Comparison of ENCODE assay signal across 8 mouse cellular contexts in the genomic region with DNA sequence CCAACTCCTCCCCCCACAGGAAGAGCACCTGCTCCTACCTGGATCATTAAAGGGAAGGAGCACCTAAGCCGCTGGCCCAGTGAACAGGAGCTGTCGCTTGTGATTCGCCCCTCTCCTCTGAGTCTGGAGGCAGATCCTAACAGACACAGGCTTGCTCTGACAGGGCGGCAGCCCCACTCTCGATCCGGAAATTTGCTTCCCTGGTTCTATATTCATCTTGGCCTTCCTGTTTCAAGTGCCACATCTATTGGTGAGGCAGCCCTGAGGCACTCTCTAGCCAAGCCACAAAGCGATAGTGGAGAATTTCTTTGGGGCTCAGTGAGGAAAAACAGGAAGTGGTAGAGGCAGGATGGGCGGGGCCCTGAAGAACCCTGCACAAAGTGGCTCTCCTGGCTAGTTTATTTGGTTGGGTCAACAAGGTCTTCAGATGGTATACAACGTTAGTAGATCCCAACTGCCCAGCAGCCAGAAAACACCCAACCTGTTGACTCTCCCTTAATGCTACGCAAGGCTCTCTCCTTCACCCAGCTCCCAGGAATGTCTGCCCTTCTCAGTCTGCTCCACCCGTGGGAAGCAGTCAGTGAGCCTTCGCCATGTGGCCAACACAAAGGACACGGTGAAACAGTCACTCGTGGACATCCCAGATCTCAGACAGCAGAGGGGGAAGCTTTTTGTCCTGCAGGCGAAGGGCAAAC. TPM values are rescaled to one million over a fixed set of nuclear protein-coding genes. Genes with fewer than 3 reads are reported as not detected.
DNase-seq lines count a peak whose midpoint lies in the region; ATAC-seq and TF ChIP-seq lines count a peak whose summit lies in the region.

Gene Madd (minus strand): TSS at position 127 of the 695 bp plus-strand sequence.

- 67% methylated on average over 15 of the region's 15 CpGs for WGBS in forebrain, postnatal 0 days
- 56% methylated on average over 15 of the region's 15 CpGs for WGBS in intestine, embryonic 16.5 days
- 66% methylated on average over 15 of the region's 15 CpGs for WGBS in limb, embryonic 12.5 days
- 71% methylated on average over 15 of the region's 15 CpGs for WGBS in midbrain, embryonic 13.5 days

- TF ChIP-seq RAD21 in CH12.LX (IDR thresholded peaks at IDR 0.05; ENCODE audit: low read depth, low read length) = no peak

- in situ Hi-C loops in CH12.LX (cut with MboI; ENCODE audit: low pct_ligation_motif_present, low pct_unique_long_range_greater_than_20kb, low sequenced_read_pairs) = no loop called here

- H3K79me2 ChIP-seq in CH12.LX (replicated peaks; ENCODE audit: control insufficient read depth, extremely low read depth, insufficient read depth, poor library complexity, severe bottlenecking) = peaks cover 8% of the 10 kb centered on the region

- TF ChIP-seq EP300 in CH12.LX (IDR thresholded peaks at IDR 0.05; ENCODE audit: low read length) = no peak

- DNase-seq in CH12.LX (ENCODE audit: extremely low read depth) = peak; percentile 72
- no peak for DNase-seq in adrenal gland, postnatal 10 days
- no peak for DNase-seq in forebrain, postnatal 0 days
- DNase-seq in thymus, postnatal 0 days (ENCODE audit: low spot score) = peak; percentile 75
- no peak for DNase-seq in cerebellum, postnatal 25 days

- no peaks in the 10 kb centered on the region for H3K27me3 ChIP-seq in CH12.LX (replicated peaks)
- H3K27me3 ChIP-seq in forebrain, postnatal 0 days (ENCODE audit: insufficient read depth, low read length) = no peaks in the 10 kb centered on the region
- no peaks in the 10 kb centered on the region for H3K27me3 ChIP-seq in intestine, embryonic 16.5 days (replicated peaks; ENCODE audit: control insufficient read depth, insufficient read depth, low read length)
- peaks cover 9% of the 10 kb centered on the region; the same call in 1 of the 2 replicates for H3K27me3 ChIP-seq in limb, embryonic 12.5 days
- no peaks in the 10 kb centered on the region for H3K27me3 ChIP-seq in midbrain, embryonic 13.5 days

- TF ChIP-seq POLR2A in CH12.LX (IDR thresholded peaks at IDR 0.05; ENCODE audit: low read depth, low read length) = 0 out of 2 replicates have a peak, but pooled peaks have one; percentile 29

- H3K27ac ChIP-seq in CH12.LX (ENCODE audit: insufficient read depth, low read depth) = peak within 1 kb of the TSS; percentile 69
- peak within 1 kb of the TSS; percentile 92 for H3K27ac ChIP-seq in forebrain, postnatal 0 days (ENCODE audit: low read depth, low read length)
- H3K27ac ChIP-seq in intestine, embryonic 16.5 days (ENCODE audit: low read length) = peak within 1 kb of the TSS; percentile 64
- H3K27ac ChIP-seq in limb, embryonic 12.5 days = peak within 1 kb of the TSS; percentile 83
- H3K27ac ChIP-seq in midbrain, embryonic 13.5 days = peak within 1 kb of the TSS; percentile 96

- peak within 1 kb of the TSS; percentile 85 for H3K4me2 ChIP-seq in CH12.LX (ENCODE audit: insufficient read depth, low read depth, poor library complexity, severe bottlenecking)
- H3K4me2 ChIP-seq in forebrain, postnatal 0 days (ENCODE audit: low read depth) = peak within 1 kb of the TSS; percentile 88
- peak within 1 kb of the TSS; percentile 83 for H3K4me2 ChIP-seq in intestine, embryonic 16.5 days (ENCODE audit: low read depth, low read length)
- peak within 1 kb of the TSS; percentile 83 for H3K4me2 ChIP-seq in limb, embryonic 12.5 days
- peak within 1 kb of the TSS; percentile 66 for H3K4me2 ChIP-seq in midbrain, embryonic 13.5 days (replicated peaks)

- no peak for ATAC-seq in forebrain, postnatal 0 days
- peak; percentile 11; the same call in 1 of the 2 replicates for ATAC-seq in intestine, embryonic 16.5 days
- ATAC-seq in limb, embryonic 12.5 days (ENCODE audit: insufficient number of reproducible peaks, insufficient read depth, low FRiP score, low TSS enrichment, low read depth) = no peak
- ATAC-seq in midbrain, embryonic 13.5 days = peak; percentile 5; the same call in 1 of the 2 replicates

- H3K36me3 ChIP-seq in CH12.LX (replicated peaks in 1 of 2; ENCODE audit: control insufficient read depth in 1 of 2, insufficient read depth in 1 of 2, low read length in 1 of 2) = peaks cover 2 to 6% of the 10 kb centered on the region in 2 experiments
- 0 out of 2 replicates have a peak, but pooled peaks cover 4% of the 10 kb centered on the region for H3K36me3 ChIP-seq in forebrain, postnatal 0 days (ENCODE audit: insufficient read depth)
- no peaks in the 10 kb centered on the region for H3K36me3 ChIP-seq in intestine, embryonic 16.5 days (ENCODE audit: control insufficient read depth, insufficient read depth, low read length)
- H3K36me3 ChIP-seq in limb, embryonic 12.5 days = no peaks in the 10 kb centered on the region
- H3K36me3 ChIP-seq in midbrain, embryonic 13.5 days = peaks cover 3% of the 10 kb centered on the region; the same call in 1 of the 2 replicates

- dilution Hi-C loops in CH12.LX (cut with MboI; ENCODE audit: extremely low pct_ligation_motif_present, extremely low pct_unique_long_range_greater_than_20kb, low sequenced_read_pairs) = no loop called here

- H3K4me3 ChIP-seq in CH12.LX (replicated peaks in 1 of 3; ENCODE audit: low read depth in 2 of 3, low read length in 2 of 3, poor library complexity in 1 of 3) = peak within 1 kb of the TSS; percentile 77 to 87 (median 83)
- peak within 1 kb of the TSS; percentile 91 for H3K4me3 ChIP-seq in forebrain, postnatal 0 days (ENCODE audit: low read depth, low read length)
- H3K4me3 ChIP-seq in intestine, embryonic 16.5 days (ENCODE audit: low read length) = peak within 1 kb of the TSS; percentile 93
- peak within 1 kb of the TSS; percentile 85 for H3K4me3 ChIP-seq in limb, embryonic 12.5 days (replicated peaks)
- H3K4me3 ChIP-seq in midbrain, embryonic 13.5 days (replicated peaks) = peak within 1 kb of the TSS; percentile 88

- H3K9me3 ChIP-seq in CH12.LX (replicated peaks; ENCODE audit: low read length) = no peaks in the 10 kb centered on the region
- no peaks in the 10 kb centered on the region for H3K9me3 ChIP-seq in forebrain, postnatal 0 days (ENCODE audit: low read length)
- no peaks in the 10 kb centered on the region for H3K9me3 ChIP-seq in intestine, embryonic 16.5 days (ENCODE audit: control insufficient read depth, low read length)
- H3K9me3 ChIP-seq in limb, embryonic 12.5 days = no peaks in the 10 kb centered on the region
- no peaks in the 10 kb centered on the region for H3K9me3 ChIP-seq in midbrain, embryonic 13.5 days

- peak within 1 kb of the TSS; percentile 77 for H3K9ac ChIP-seq in CH12.LX (ENCODE audit: insufficient read depth, low read depth)
- H3K9ac ChIP-seq in forebrain, postnatal 0 days = peak within 1 kb of the TSS; percentile 81
- peak within 1 kb of the TSS; percentile 78 for H3K9ac ChIP-seq in intestine, embryonic 16.5 days (ENCODE audit: low read depth, low read length)
- H3K9ac ChIP-seq in limb, embryonic 12.5 days (replicated peaks) = peak within 1 kb of the TSS; percentile 74
- H3K9ac ChIP-seq in midbrain, embryonic 13.5 days (replicated peaks) = peak within 1 kb of the TSS; percentile 89

- no peak for TF ChIP-seq CTCF in CH12.LX (conservative IDR thresholded peaks at IDR 0.05 in 1 of 2, IDR thresholded peaks at IDR 0.05 in 1 of 2; ENCODE audit: low read depth in 2 of 2, low read length in 2 of 2)
- TF ChIP-seq CTCF in forebrain, postnatal 0 days (IDR thresholded peaks at IDR 0.05; ENCODE audit: low read depth) = no peak

- H3K4me1 ChIP-seq in CH12.LX (ENCODE audit: control insufficient read depth in 1 of 2, insufficient read depth in 2 of 2) = peaks cover 18 to 34% of the 10 kb centered on the region in 2 experiments
- H3K4me1 ChIP-seq in forebrain, postnatal 0 days (ENCODE audit: insufficient read depth) = peaks cover 13% of the 10 kb centered on the region
- peaks cover 4% of the 10 kb centered on the region for H3K4me1 ChIP-seq in intestine, embryonic 16.5 days (ENCODE audit: control insufficient read depth, insufficient read depth, low read length)
- H3K4me1 ChIP-seq in limb, embryonic 12.5 days (replicated peaks) = peaks cover 14% of the 10 kb centered on the region
- peaks cover 29% of the 10 kb centered on the region for H3K4me1 ChIP-seq in midbrain, embryonic 13.5 days (replicated peaks)

TF ChIP-seq in CH12.LX, 34 proteins besides CTCF, POLR2A, EP300 and RAD21:
- 0 out of 2 replicates have a peak, but pooled peaks have one; percentile 16 for TF ChIP-seq MYC (IDR thresholded peaks at IDR 0.05; ENCODE audit: low read depth, low read length)
- TF ChIP-seq CHD2 (IDR thresholded peaks at IDR 0.05; ENCODE audit: low read length) = no peak
- TF ChIP-seq MXI1 (IDR thresholded peaks at IDR 0.05; ENCODE audit: low read depth, low read length) = peak; percentile 35; the same call in 1 of the 2 replicates
- TF ChIP-seq ELF1 (IDR thresholded peaks at IDR 0.05; ENCODE audit: low read depth, low read length) = peak; percentile 86
- TF ChIP-seq IRF4 (IDR thresholded peaks at IDR 0.05; ENCODE audit: low read depth, low read length) = peak; percentile 48
- TF ChIP-seq USF1 (IDR thresholded peaks at IDR 0.05; ENCODE audit: low read depth, low read length) = no peak

RNA-seq across cellular contexts. Expression of gene Madd, which starts in this region (rescaled TPM):
- 12.8 and 14.6 TPM in 2 replicates for total RNA-seq in CH12.LX (2012; rRNA removed)
- 4.7 and 4.8 TPM in 2 replicates for total RNA-seq in CH12.LX (2014; rRNA removed)
- 15.6 and 18.3 TPM in 2 replicates for polyA plus RNA-seq in CH12.LX (2012; ENCODE audit: insufficient read length, low read depth)
- total RNA-seq in adrenal gland, postnatal 10 days (2021) = 10 to 100 TPM; 17.0 to 22.5 TPM
- 48.9 and 50.0 TPM in 2 replicates for total RNA-seq in forebrain, postnatal 0 days (2014; rRNA removed)
- polyA plus RNA-seq in forebrain, postnatal 0 days (2015; fragmentation: Nextera tagmentation; extraction: Ambion mirVana) = 20.4 and 28.5 TPM in 2 replicates
- 8.5 and 8.9 TPM in 2 replicates for polyA plus RNA-seq in intestine, embryonic 16.5 days (2015; fragmentation: Nextera tagmentation; extraction: Ambion mirVana)
- polyA plus RNA-seq in limb, embryonic 12.5 days (2016; fragmentation: Nextera tagmentation; extraction: Ambion mirVana) = 13.3 and 16.2 TPM in 2 replicates
- 56.0 and 58.0 TPM in 2 replicates for polyA plus RNA-seq in midbrain, embryonic 13.5 days (2015; fragmentation: Nextera tagmentation; extraction: Ambion mirVana)
- polyA plus RNA-seq in thymus, postnatal 0 days (2015; fragmentation: Nextera tagmentation; extraction: Ambion mirVana) = 15.9 and 27.0 TPM in 2 replicates

Comparison
In these comparisons a context has a peak if more than half of its experiments do, and no peak if none do; other contexts are left out.
1. DNase-seq: peak in CH12.LX (single experiment) and thymus, postnatal 0 days (single experiment); none in adrenal gland, postnatal 10 days (single experiment), forebrain, postnatal 0 days (single experiment) and cerebellum, postnatal 25 days (0 of 2).
2. ATAC-seq: peak in intestine, embryonic 16.5 days (single experiment) and midbrain, embryonic 13.5 days (single experiment); none in forebrain, postnatal 0 days (single experiment) and limb, embryonic 12.5 days (single experiment).
3. Peak in every context shown above with its lines, with median percentiles within 50 percentile points of each other: H3K27ac ChIP-seq, H3K4me2 ChIP-seq, H3K4me3 ChIP-seq and H3K9ac ChIP-seq.